Mouse (Mus musculus): Measurements from ENCODE around the gene Ipo13.

DNA sequence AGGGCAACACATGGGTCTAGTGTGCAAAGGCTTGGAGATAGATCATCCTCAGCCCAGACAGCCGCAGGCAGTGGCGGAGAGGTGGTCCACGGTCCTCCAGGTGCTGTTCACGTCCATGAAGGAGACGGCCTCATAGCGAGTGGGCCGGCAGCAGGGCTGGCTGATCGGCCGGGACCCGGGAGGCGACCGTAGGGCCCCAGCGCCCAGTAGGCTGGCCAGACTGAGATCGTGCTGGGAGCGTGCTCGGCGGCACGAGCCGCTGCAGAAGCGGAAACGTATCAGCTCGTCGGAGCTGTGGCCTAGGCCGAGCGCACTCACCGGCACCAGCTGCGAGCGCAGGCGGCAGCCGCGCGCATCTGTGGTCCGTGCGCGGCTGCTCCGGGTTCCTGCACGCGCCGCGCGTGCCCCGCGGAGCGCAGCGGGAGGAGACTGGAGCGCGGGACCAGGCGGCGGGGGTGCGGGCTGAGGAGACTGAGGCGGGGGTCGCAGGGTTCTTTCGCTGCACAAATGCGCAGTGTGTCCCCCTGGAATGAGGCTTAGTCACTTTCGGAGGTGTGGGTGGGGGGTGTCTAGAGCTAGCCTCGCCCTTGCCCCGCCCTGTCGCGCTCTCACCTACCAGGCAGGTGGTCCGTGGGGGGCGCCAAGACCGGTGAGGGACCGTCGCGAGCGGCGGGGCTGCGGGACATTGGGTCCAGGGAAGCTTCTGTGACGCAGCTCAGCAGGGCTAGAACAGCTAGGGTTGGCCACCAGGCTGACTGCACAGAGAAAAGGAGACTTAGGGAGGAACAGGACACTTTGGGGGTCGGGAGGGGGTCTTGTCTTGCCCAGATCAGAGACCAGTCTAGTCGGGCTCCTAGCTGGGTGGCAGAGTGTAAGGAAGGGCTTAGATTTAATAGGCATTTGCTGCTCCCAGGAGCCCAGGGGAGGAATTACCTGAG lies 12.0 kb upstream of the Ipo13 start:
- TF ChIP-seq EP300 (IDR thresholded peaks at IDR 0.05; ENCODE audit: insufficient read depth, low read depth, low read length) (no peak), CTCF (IDR thresholded peaks at IDR 0.05) (0 out of 2 replicates have a peak, but pooled peaks have one; percentile 8)

All from heart, adult 2 months (tissue).